Mouse (Mus musculus) gastrocnemius, adult 2 months (tissue): Measurements from ENCODE around the gene Fam204a. TPM values are rescaled to one million over a fixed set of nuclear protein-coding genes. Genes with fewer than 3 reads are reported as not detected.
A peak's percentile ranks its signal among the peaks of the same experiment; 100 is the strongest.

Experiments used
- DNase-seq: peaks from one replicate; pipeline ENCODE4 v3.0.0; 2022
- H3K27ac ChIP-seq: fragments of 200-600 bp; 2 replicates; pipeline ENCODE4 v1.8.1; 2022; ENCODE audit warnings: mild to moderate bottlenecking
- H3K4me3 ChIP-seq: fragments of 200-600 bp; 2 replicates; pipeline ENCODE4 v1.8.1; 2022; ENCODE audit warnings: mild to moderate bottlenecking, moderate library complexity
- CTCF ChIP-seq: fragments of 200-600 bp; IDR thresholded peaks from 2 replicates; pipeline ENCODE4 v1.8.1; 2022; ENCODE audit warnings: antibody characterized with exemption, mild to moderate bottlenecking, moderate library complexity
- intact Hi-C: fragments of 180-260 bp; cut with DNase I; formaldehyde crosslinking; loops from one replicate; pipeline ENCODE4 v1.15.1; 2025
- total RNA-seq, 2 experiments: library from RNA; stranded (reverse); gene quantifications; 2 replicates each; pipeline ENCODE4 v1.2.3; 2021

Fam204a gene
- total RNA-seq, 2 experiments from 2014 or later, result 31.0 to 31.9 TPM

- intact Hi-C loops, result no loop called here
- DNase-seq, result no peak
These were observed 18.3 kb downstream of the Fam204a start for GRCm38 (mm10) chr19:60208173-60208572.

GRCm38 (mm10) chr19:60204176-60204575, 22.3 kb downstream of the Fam204a start:
- intact Hi-C loops, result no loop called here
- TF ChIP-seq CTCF, result no peak
- Histone ChIP-seq H3K27ac (no peak overlapping the region), H3K4me3 (no peak overlapping the region)
- DNase-seq, result no peak

More at GRCm38 (mm10) chr19:60208173-60208572, 18.3 kb downstream of the Fam204a start:
- Histone ChIP-seq H3K27ac (no peak overlapping the region), H3K4me3 (no peak overlapping the region)
- TF ChIP-seq CTCF, result no peak

GRCm38 (mm10) chr19:60200294-60200693, 26.2 kb downstream of the Fam204a start:
- TF ChIP-seq CTCF, result no peak

GRCm38 (mm10) chr19:60199152-60199551, 27.3 kb downstream of the Fam204a start:
- no peak for TF ChIP-seq CTCF
- intact Hi-C loops, result no loop called here
- no peak for DNase-seq
- H3K4me3 ChIP-seq, result no peak overlapping the region
- no peak overlapping the region for H3K27ac ChIP-seq

More at GRCm38 (mm10) chr19:60200294-60200693, 26.2 kb downstream of the Fam204a start:
- intact Hi-C loops, result no loop called here
- H3K27ac ChIP-seq, result no peak overlapping the region
- no peak for DNase-seq
- H3K4me3 ChIP-seq, result no peak overlapping the region

GRCm38 (mm10) chr19:60192790-60193189, 33.7 kb downstream of the Fam204a start:
- Histone ChIP-seq H3K27ac (no peak overlapping the region), H3K4me3 (no peak overlapping the region)
- intact Hi-C loops, result no loop called here
- DNase-seq, result no peak
- TF ChIP-seq CTCF, result no peak

GRCm38 (mm10) chr19:60189206-60189605, 37.3 kb downstream of the Fam204a start:
- Histone ChIP-seq H3K27ac (no peak overlapping the region), H3K4me3 (no peak overlapping the region)
- no peak for DNase-seq
- no peak for TF ChIP-seq CTCF
- intact Hi-C loops, result no loop called here

GRCm38 (mm10) chr19:60182901-60183300, 43.6 kb downstream of the Fam204a start:
- intact Hi-C loops, result no loop called here
- no peak for TF ChIP-seq CTCF
- H3K27ac ChIP-seq, result no peak overlapping the region
- DNase-seq, result no peak
- H3K4me3 ChIP-seq, result no peak overlapping the region

- no peak for TF ChIP-seq CTCF
- Histone ChIP-seq H3K27ac (no peak overlapping the region), H3K4me3 (no peak overlapping the region)
- no peak for DNase-seq
- intact Hi-C loops, result no loop called here
These were observed 44.3 kb downstream of the Fam204a start for GRCm38 (mm10) chr19:60182171-60182570.

- no peak for TF ChIP-seq CTCF
- DNase-seq, result no peak
These were observed 47.5 kb downstream of the Fam204a start for GRCm38 (mm10) chr19:60178771-60179563.

GRCm38 (mm10) chr19:60165417-60165816, 61.1 kb downstream of the Fam204a start:
- DNase-seq, result no peak
- Histone ChIP-seq H3K27ac (no peak overlapping the region), H3K4me3 (0 out of 2 replicates have a peak overlapping the region, but pooled peaks have one; percentile 11)
- intact Hi-C loops, result no loop called here
- TF ChIP-seq CTCF, result no peak

More at GRCm38 (mm10) chr19:60178771-60179563, 47.5 kb downstream of the Fam204a start:
- no peak overlapping the region for H3K4me3 ChIP-seq
- no peak overlapping the region for H3K27ac ChIP-seq
- intact Hi-C loops, result no loop called here

GRCm38 (mm10) chr19:60160611-60161274, 65.8 kb downstream of the Fam204a start:
- intact Hi-C loops, result no loop called here
- peak; percentile 54 for DNase-seq
- Histone ChIP-seq H3K27ac (no peak overlapping the region), H3K4me3 (peak overlapping the region; percentile 24)
- TF ChIP-seq CTCF, result peak; percentile 77

- intact Hi-C loops, result no loop called here
- no peak for TF ChIP-seq CTCF
- Histone ChIP-seq H3K27ac (no peak overlapping the region), H3K4me3 (no peak overlapping the region)
- no peak for DNase-seq
These were observed 66.7 kb downstream of the Fam204a start for GRCm38 (mm10) chr19:60159827-60160226.

GRCm38 (mm10) chr19:60155266-60155665, 71.2 kb downstream of the Fam204a start:
- H3K27ac ChIP-seq, result no peak overlapping the region
- no peak for TF ChIP-seq CTCF
- DNase-seq, result no peak
- H3K4me3 ChIP-seq, result no peak overlapping the region
- intact Hi-C loops, result no loop called here

GRCm38 (mm10) chr19:60153096-60153495, 73.4 kb downstream of the Fam204a start:
- TF ChIP-seq CTCF, result no peak
- intact Hi-C loops, result no loop called here
- Histone ChIP-seq H3K27ac (no peak overlapping the region), H3K4me3 (no peak overlapping the region)
- no peak for DNase-seq
